Mouse (Mus musculus): ENCODE measurements around the gene Pla2g4a.

Pla2g4a gene

DNA sequence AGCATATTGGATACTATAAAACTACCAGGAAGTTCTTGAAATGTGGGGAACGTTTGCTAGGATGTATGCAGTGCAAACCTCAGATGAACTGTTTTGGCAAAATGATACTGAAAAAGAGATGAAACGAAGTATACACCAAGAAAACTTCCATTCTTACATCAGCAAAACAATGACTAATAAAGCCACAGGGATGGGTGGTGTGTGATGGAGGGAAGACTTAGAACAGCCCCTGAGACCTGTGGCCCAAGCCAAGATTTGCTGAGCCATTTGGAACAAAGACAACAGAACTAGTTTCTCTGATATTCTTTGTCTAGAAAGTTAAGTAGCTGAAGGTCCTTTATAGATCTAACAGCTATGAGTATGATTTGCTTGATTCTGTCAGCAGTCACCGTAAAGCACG, 105.5 kb downstream of the Pla2g4a start:
- DNase-seq (ENCODE audit: low read depth, low spot score), result no peak

DNA sequence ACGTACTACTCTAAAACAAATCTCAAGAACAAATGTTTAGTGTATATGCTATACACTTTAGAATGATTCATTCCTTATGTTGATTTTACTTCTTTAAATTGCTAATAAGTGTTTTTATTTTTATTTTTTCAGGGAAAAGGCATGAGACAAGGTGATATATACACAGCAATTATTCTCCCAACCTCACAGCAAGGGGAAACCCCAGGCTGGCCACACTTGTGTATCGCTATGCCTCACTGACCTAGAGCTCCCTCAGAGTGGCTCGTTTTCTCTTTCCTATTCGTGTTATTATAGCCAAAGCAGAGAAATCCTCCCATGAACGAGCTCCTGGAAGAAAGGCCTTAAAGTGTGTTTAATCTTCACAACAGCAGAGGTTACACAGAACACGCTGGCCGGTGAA, 106.2 kb downstream of the Pla2g4a start:
- no peak for DNase-seq (ENCODE audit: low read depth, low spot score)

- DNase-seq (ENCODE audit: low read depth, low spot score), result no peak
Measured at GRCm38 (mm10) chr1:149846655-149847054, 114.4 kb downstream of the Pla2g4a start.

DNA sequence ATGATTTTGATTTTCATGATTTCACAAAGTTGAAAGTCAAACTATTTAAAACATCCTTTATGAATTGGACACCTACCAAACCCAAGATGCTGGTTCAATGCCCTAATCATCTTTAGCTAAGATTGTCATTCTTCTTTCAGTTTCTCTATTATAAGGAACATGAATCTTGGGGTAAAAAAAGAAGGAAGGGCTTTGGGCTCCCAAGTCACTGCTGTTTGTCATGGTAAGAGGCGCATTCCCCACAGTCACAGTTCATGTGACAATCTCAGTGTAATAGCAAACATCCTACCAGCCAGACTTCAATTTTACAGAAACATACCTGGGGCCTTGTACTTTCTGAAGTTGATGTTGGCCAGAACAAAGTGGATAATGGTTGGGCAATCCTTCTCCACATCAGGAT, 119.2 kb downstream of the Pla2g4a start:
- DNase-seq (ENCODE audit: low read depth, low spot score), result no peak

DNA sequence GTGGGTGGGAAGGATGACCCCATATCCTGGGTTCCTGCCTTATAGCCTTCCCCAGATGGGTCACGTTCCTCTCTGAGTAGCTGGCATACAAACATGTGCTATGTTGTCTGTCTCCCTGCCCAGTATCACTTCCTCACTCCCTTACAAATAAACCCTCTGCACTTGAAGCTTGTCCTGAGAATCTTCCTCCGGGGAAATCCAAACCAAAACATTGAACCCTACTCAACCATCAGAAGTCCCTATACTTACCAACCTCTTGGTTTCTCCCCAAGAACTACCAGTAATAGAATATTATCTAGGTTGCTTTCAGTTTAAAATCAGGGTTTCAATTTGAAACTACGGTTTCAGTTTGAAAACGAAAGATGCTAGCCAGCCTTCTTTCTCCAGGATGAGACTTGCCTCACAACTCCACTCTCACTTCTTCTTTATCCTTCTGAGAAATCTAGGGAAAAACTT, 120.1 kb downstream of the Pla2g4a start:
- DNase-seq (ENCODE audit: low read depth, low spot score), result no peak

DNA sequence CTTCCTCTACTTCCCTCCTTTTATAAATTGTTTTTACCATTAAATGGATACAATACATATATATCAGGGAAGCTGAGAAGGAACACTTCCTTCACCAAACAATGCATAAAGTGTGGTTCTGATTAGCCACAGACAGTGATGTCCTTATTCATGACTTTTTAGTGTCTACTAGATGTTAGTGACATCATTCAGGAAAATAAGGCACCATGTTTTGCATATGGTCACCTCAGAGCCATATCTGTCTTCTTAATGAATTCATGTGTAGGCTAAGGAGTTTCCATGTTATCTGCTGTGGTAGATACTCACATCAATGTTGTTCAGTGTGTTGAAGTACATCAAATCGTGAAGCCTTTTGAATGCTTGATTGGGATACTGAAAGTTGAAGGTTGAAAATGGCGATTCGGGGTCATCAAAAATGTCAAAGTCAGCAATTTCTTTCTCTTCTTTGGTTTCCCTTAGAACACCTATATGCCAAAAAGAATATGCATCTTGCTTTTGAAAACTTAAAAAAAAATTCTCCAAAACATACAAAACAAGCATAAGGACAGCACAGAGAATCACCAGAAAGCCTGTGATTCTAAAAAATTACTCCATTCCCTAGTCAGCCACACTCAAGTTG, 120.7 kb downstream of the Pla2g4a start:
- DNase-seq (ENCODE audit: low read depth, low spot score), result no peak

DNA sequence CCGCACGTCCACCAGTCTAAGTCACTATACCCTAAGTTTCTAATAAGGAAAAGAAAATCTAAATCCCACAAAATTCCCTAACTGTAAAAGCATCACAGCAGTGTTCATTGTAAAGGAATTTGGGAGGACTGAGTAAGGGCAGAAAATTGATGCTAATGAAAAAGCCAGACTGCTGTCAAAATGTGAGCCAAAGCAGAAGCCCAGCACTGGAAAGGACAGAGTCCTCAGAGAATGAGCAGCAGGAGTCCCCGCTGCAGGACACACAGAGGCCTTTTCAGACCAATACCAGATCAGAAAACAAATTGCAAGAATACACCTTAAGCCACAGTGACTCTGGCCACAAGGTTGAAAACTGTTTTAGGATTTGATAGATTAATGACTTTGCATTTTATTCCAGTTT, 124.6 kb downstream of the Pla2g4a start:
- no peak for DNase-seq (ENCODE audit: low read depth, low spot score)

DNA sequence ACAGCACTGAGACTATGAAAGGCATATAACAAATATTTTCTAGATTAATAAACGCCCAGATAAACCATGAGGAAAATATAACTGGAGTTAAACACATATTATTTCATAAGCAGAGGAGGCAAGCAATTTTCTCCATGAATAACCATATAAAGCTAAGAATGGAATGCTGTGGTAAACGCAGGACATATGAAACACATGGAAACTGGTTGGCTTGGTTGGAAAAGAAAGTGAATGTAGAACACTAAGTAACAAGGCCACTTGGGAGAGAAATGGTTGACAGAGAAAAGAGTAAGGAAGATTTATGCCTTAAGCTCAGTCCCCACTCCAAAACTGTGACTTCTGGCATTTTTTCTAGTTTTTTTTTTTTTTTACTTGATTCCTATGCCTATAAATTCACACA, 127.2 kb downstream of the Pla2g4a start:
- DNase-seq (ENCODE audit: low read depth, low spot score), result no peak

GRCm38 (mm10) chr1:149832952-149833351, 128.1 kb downstream of the Pla2g4a start:
- DNase-seq (ENCODE audit: low read depth, low spot score), result no peak

DNA sequence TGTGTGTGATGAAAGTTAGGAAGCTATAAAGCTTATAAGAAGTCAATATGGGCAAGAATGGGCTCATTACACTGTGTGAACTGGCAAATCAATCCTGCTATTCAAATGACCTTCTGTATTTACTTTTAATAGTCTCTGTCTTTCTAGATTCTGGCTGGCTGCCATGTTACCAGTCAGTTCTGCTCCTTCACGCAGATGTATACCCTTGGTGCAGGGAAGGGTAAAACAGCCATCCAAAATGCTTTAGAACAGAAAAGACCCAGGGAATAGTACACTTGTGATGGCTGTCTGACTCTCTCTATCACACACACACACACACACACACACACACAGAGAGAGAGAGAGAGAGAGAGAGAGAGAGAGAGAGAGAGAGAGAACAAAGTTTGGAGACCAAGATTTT, 128.6 kb downstream of the Pla2g4a start:
- DNase-seq (ENCODE audit: low read depth, low spot score), result no peak

DNA sequence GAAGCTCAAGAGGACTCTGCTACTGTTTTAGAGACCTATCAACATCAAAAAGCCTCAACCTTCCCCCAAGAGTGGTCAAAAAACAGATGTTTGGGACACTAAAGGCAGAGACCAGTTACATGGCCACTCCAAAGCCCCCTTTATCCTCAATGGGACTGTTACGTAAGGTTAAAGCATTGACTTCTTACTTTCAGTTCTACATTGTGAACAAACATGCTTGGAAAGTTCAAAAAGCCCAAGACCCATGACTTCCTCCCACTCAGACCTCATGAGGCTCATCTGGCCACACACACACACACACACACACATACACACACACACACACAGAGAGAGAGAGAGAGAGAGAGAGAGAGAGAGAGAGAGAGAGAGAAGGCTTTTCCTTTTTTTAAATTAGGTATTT, 130.0 kb downstream of the Pla2g4a start:
- no peak for DNase-seq (ENCODE audit: low read depth, low spot score)

DNA sequence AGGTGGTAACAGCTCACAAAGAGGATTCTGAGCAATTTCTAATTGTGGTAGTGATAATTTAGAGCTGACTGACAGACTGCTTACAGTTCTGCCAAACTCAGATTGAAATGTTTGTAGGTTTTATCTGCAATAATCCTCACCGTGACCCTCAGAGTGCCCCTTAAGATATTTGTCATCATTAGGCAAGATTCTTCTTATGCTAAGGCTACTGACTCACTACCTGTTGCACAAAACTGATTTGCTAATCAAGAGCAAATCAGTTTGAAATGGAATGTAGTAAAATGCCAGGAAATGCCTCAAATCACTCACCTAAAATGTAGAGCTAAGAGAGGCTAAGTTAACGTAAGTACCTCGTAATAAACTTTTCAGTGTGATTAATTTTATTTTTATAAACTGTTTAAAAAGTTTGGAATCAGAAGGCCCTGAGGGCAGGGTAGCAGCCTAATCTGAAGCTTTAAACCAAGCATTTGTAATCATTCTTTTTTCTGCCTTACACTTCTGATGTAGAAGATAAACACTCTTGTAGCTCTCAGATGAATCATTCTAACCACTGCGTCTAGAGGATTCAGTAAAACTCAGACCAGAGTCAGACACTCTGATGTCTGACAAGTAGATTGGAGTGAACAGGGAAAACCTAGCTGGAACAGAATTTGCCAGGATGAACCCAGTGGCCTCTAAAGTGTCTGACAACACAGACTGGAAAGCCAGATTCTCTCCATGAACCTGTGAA, 147.3 kb downstream of the Pla2g4a start:
- no peak for DNase-seq (ENCODE audit: low read depth, low spot score)

DNA sequence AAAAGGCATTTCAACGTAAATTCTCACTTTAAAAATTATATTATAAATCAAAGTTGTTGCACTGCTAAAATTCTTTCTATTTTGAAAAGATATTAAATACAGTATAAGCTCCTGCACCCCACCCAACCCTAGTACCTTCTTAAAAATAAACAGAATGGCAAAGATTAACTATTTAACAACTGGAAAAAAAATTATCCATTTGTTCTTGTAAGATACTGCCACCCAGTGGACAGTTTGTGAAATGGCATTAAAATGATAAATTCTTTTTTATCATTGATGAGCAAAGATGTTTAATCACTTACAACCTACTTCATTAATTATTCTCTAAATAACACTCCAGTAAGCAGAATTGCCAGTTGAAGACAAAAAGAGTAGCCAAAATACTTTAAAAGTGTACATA, 151.6 kb downstream of the Pla2g4a start:
- no peak for DNase-seq (ENCODE audit: low read depth, low spot score)
